Mouse (Mus musculus): ENCODE data around the gene 2610507B11Rik.

DNA sequence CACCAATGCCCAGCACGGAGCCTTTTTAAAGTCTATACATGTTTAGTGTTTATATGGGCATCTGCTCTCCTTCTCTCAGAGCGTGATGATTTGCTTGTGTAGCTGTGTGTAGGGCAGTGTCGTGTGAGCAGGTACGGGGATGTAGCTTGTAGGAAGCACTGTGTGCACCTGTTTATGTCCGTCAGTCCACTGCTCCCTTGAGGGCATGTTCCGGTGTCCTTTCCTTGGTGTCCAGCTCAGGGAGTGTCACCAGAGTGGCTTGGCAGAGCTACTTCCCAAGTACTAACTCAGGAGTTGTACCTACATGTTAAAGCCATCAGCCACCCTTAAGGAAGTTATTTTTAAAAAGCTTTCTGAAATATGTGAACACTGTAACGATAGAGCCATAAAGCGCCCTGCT is 75.5 kb downstream of the 2610507B11Rik start:
- TF ChIP-seq CTCF (IDR thresholded peaks at IDR 0.05) (no peak), EP300 (IDR thresholded peaks at IDR 0.05) (no peak)
